Mouse (Mus musculus) urinary bladder, postnatal 4 days (tissue): Measurements from ENCODE around the gene Abcc6.
A peak's percentile ranks its signal among the peaks of the same experiment; 100 is the strongest.
"Not testable (repeated sequence)": the region's sequence is repeated elsewhere in the genome, so short reads cannot be mapped to it uniquely, and the experiment has no call there.

Experiments used
- DNase-seq, 2 experiments: peaks; one replicate each; pipeline ENCODE4 v3.0.0; 2021 to 2022; ENCODE audit warnings: low spot score in 2 of 2

The Abcc6 gene

GRCm38 (mm10) chr7:45933766-45934165 is 96.3 kb downstream of the Abcc6 start:
- DNase-seq = not testable (repeated sequence)

GRCm38 (mm10) chr7:45929688-45930087 is 100.4 kb downstream of the Abcc6 start:
- no peak for DNase-seq

DNA sequence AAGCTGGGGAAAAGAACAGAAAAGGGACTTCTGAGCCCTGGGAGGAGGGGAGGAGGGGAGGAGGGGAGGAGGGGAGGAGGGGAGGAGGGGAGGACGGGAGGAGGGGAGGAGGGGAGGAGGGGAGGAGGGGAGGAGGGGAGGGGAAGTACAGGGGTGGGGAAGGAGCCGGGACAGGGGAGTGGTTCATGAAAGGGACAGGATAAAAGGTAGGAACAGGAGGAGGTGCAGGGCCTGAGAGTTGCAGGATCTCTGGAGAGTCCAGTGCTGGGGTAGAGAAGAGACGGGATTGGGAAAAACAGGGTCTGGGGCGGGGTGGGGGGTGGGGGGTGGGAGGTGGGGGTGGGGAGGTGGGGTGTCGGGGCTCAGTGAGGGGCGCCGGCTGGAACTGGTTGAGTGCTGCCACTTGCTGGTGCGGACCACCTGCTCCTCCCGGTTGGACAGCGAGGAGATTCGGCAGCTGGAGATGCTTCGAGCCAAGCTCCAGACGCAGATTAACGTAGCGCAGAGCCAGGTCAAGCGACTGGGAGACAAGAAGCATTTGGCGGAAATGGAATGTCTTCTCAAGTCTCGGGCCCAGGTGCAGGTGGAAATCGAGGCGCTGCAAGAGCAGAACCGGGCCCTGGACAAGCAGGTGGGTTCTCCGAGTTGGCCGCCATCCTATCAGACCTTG is 101.3 kb downstream of the Abcc6 start:
- no peak for DNase-seq

- no peak for DNase-seq
These were observed 105.7 kb downstream of the Abcc6 start for GRCm38 (mm10) chr7:45924429-45924816.

DNA sequence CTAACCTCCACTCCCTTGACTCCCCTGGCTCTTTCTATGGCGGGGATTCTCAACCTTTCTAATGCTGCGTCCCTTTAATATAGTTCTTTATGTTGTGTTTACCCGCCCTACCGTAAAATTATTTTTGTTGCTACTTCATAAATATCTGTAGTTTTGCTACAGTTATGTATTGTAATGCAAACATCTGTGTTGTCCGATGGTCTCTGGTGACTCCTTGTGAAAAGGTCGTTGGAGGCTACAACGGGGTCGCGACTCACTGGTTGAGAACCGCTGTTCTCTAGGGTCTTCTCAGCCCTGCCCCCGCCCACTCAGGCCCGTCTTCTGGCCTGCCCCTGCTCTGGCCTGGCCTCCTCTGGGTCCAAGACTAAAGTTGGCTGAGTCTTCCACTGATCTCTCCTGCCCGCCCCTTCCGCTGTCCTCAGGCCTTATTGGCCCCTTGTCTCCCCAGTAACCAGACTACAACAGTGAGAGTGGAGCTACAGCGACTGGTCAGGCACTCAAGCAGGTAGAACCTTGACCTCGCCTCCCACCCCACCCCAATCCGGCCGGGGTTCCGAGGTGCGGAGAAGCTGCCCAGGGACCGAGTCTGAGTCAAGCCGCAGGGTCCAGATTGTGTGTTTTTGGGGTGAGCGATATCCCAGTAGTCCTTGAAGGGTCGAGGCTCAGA is 106.2 kb downstream of the Abcc6 start, which contains the start of gene Ccdc114:
Ccdc114 (plus strand) TSS at position 311 of the 667 bp plus-strand sequence.
- peak in 1 of 2 experiments; percentile 73 for DNase-seq

GRCm38 (mm10) chr7:45922928-45923761 is 107.0 kb downstream of the Abcc6 start:
- DNase-seq = peak; percentile 95 to 96

- no peak for DNase-seq
These were observed 108.0 kb downstream of the Abcc6 start for GRCm38 (mm10) chr7:45921950-45922600.

GRCm38 (mm10) chr7:45921242-45921621 is 108.9 kb downstream of the Abcc6 start, which contains the start of gene Emp3:
Gene Emp3, minus strand, starts transcription at chr7:45921404.
- DNase-seq = peak in 1 of 2 experiments; percentile 63

DNA sequence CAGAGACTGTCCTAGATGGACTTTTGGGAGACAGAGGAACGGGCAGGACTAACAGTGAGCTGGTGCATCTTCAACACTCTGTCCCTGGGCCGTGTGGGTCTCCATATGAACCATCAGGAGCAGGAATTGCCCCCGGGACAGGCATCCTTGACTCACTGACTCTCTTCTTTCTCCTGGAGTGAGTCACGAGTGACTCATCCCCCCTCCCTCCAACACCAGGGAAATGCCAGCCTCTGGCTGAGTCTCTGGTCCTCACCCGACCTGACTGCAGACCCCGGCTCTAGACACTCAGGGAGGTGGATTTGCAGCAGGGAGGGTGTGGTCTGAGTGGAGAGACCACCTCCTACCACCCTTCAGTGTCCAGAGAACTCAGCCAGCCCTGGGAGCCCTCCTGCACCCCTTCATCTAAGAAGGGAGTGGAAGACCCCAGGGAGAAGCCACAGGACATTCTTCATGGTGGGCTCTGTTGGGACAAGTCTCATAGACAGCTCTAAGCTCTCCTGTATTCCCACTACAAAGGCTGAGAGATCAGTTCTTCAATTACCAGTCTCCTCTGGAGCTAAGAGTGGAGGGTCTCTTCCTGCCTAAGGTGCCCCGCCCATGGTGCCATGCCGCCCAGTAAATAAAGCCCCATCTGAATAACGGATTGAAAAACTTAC is 109.4 kb downstream of the Abcc6 start:
- DNase-seq = no peak

DNA sequence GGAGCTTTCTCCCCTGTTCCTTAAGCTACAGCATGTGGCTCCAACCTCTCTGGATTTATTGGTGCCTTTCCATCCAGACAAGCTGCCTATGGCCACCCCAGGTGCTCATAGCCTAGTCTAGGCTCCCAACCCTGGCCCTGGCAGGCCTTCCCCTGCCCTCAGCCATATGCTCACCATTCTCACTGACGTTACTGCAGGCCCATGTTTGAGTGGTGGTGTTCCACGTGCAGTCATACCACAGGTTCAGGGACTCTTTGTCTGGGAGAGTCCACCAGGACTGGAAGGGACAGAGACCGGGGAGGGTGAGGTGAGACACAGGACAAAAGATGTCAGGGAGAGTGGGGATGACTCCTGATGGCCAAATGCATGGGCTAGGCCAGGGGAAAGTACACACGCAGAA is 110.3 kb downstream of the Abcc6 start:
- no peak for DNase-seq

- no peak for DNase-seq
These were observed 110.9 kb downstream of the Abcc6 start for GRCm38 (mm10) chr7:45919083-45919671.

DNA sequence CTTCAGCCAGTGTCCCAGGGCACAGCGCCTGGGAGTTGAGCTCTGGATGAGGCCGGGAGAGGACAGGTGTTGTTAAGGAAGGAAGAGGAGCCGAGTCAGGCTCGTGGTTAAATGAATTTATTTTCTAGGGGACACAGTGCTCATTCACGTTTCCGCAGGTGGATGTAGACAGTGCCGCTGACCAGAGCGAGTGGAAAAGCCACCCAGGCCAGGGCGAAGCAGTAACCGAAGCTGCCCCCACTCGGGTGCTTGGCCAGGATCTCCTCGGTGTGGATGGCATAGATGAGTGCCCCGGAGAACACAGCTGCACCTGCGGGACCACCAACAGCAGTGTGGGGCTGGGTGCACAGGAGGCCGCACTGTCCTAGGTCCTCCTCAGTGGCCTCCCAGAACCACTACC is 112.2 kb downstream of the Abcc6 start:
- DNase-seq = no peak
